Mouse (Mus musculus): ENCODE data around the gene Pcp2.
A peak's percentile ranks its signal among the peaks of the same experiment; 100 is the strongest.
"Not testable (repeated sequence)": the region's sequence is repeated elsewhere in the genome, so short reads cannot be mapped to it uniquely, and the experiment has no call there.

Pcp2 gene

DNA sequence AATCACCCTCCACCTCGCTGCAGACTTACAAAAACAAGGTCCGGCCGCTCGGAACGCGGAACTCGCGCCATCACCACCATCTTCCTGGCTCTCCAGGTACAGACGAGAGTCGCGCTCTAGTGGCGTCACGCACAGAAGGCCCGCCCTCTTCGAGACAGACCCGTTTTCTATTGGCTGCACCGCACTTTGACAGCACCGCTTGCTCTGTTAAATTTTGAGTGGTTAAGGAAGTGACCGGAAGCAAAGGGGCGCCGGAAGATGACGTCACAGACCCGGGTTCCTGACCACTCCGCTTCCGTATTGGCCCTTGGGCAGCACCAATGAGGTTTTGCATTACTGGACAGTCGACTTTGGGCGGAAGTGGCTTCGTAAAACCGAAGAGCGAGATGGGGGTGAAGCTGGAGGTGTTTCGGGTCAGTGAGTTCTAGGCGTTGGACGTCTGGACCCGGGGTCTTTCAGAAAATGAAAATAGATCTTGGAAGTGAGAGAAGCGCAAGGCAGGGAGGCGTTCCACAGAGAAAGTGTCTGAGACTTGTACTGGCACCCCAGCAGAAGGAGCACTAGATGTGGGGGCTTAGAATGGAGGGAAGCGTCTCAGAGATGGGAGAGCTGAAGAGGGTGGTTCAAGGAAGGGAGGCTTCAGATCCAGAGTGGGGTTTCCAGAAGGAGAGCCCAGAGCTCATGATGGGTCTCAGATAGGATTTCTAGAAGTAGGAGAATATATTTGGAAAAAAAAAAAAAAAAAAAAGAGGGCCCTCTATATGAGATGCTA is 4.0 kb downstream of the Pcp2 start, which contains the start of the genes Xab2 and Pet100:
Gene Xab2 (minus strand): TSS at position 118 of the 772 bp plus-strand sequence.
Gene Pet100 (plus strand): TSS at position 350 of the 772 bp plus-strand sequence.
- peak; percentile 100 for DNase-seq

DNA sequence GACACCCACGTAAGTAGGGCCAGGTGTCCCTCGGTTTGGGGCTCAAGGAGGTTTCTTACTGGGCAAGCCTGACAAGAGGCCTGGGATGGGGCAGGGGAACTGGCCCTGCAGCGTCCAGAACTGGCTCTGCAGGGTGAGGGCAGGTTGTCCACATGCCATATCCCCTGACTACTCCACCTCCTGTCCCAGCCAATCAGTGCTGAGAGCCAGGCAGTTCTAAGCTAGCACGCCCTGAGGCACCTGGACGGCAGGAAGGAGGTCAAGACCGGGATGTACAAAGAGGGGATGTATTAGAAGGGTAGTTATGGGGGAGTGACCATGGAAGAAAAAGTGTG is 15.6 kb downstream of the Pcp2 start:
- no peak for DNase-seq

DNA sequence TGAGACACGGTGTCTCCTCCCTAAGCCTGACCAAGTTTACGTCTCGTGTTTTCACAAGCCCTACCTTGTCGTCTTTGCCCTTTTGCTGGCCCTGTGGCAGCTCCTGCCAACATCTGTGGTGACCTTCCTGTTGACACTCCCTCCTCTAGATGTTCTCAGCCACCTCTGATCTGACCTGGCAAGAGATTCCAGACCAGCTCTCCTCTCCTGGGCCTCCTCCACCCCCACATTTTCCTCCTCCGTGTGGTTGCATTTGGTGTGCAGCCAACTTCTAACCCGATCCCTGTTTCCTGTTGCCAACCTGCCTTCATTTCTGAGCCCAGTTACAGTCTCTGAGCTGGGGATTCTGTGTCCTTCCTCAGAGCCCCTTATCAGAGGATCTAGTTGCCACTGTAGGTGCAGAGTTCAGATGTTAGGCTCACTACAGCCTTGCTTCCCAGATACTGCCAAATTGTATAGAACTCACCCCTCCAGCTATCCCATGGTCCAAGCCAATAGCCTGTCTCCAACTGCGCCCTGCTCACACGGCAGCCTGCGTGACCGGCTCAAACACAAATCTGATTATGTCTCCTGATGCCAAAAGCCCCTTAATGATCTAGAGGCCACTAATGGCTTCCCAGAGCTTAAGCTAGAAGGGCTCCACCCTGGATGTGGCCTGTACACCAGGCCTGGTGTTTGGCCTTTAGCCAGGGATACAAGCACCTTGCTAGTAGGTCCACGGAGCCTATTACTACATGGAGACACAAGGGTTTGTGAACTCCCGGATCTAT is 16.1 kb downstream of the Pcp2 start:
- no peak for DNase-seq

DNA sequence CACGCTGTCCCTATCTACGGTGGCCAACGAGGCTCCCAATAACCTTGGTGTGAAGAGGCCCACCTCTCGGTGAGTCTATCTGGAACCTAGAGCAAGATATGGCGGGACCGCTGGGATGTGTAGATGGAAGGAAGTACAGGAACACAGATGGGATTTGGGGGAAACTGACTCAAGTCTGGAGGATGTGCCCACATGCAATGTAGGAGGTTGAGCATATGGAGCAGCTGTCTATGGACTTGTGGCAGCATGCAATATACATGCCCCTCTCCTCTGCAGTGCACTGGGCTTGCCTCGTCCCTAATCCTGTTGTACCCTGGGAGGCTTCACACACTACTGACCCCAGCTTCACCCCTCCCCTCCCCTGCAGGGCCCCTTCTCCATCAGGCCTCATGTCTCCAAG is 17.5 kb downstream of the Pcp2 start:
- no peak for DNase-seq

DNA sequence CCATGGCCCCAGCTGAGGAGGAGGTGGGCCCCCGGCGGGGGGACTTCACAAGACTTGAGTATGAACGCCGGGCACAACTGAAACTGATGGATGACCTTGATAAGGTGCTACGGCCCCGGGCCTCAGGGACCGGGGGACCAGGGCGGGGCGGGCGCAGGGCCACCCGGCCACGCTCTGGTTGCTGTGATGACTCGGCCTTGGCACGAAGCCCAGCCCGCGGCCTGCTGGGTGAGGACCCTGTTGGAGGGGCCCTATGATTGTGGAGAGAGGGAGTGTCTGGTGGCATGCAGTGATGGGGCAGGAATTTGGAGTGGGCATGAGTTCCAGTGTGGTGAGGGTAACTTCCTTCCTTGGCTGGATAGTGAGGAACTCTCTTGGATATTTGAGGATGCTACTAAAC is 18.8 kb downstream of the Pcp2 start:
- no peak for DNase-seq

DNA sequence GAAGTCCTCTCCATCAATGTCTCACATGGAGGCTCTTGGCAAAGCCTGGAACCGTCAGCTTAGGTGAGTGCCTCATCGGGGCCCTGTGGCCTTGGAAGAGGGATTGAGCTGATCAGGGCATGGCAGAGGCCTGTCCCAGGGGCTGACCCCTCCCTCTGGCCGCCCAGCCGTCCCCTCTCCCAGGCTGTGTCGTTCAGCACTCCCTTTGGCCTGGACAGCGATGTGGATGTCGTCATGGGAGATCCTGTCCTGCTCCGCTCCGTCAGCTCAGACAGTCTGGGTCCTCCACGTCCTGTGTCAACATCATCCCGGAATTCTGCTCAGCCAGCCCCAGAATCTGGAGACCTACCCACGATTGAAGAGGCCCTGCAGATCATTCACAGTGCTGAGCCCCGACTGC is 21.9 kb downstream of the Pcp2 start:
- DNase-seq, result no peak

DNA sequence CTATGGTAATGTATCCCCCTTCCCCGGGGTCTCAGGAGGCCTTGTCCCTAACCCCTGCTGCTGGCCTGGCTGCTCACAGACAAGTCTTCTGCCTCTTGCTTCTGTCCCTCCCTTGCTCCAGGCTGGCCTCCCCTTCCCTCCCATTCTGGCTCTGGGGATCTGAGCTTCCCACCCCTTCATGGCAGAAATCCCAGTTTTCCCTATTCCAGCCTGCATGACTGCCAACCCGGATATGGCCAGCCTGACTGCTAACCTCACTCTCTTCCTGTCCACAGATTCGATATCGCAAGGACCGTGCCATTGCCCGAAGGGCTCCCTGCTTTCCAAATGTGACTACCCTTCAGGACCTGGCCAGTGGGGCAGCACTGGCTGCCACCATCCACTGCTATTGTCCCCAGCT is 24.9 kb downstream of the Pcp2 start:
- DNase-seq, result no peak

DNA sequence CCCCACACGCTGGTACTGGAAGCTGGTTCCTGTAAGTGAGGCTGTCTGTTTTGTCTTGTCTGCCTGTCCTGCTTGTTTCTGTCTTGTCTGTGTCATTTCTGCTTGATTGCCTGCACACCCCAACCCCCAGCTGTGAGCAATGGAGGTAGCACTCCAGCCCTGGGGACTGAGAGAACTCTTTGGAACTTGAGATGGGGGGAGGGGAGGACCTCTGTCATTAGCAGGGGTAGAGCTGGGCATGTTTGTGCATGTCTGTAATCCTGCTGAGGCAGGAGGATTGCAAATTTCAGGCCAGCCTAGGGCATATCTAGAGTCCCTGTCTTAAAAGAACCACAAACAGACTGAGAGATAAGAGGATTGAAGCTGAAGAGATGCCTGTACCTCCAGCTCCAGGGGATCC is 26.1 kb downstream of the Pcp2 start:
- no peak for DNase-seq

DNA sequence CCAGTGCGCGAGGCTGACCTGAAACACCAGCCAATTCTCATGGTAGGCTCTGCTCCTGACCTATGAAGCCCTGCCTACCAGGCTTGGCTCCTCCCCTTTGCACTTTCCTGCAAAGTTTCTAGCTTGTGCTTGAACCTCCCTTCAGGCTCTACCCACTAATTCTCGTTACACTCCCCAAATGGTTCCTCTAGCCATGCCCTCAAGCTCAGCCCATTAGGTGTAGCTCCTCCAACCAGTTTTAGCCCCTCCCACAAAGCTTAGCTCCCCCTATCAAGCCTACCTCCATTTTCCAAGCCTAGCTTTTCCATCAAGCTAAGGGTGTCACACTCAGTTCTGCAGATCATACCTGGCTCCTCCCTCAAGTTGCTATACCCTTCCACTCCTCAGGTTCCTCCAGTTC is 27.3 kb downstream of the Pcp2 start:
- DNase-seq, result no peak

DNA sequence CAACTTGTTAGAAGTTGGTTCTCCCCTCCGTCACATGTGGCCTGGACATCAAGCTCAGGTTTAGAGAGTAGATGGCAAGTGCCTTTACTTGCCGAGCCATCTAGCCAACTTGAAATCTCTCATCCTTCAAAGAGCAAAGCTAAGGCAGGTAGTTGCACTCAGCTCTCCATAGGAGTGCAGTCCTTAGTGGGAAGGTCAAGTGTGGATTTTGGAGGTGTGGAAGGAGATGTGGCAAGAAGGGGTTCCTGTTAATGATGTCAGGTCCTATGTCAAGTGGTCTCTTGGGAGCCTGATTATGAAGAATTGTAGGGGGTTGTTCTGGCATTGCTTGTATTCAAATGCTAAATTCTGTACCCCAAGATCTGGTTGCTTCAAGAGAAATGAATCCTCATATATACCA is 30.9 kb downstream of the Pcp2 start:
- DNase-seq, result no peak

DNA sequence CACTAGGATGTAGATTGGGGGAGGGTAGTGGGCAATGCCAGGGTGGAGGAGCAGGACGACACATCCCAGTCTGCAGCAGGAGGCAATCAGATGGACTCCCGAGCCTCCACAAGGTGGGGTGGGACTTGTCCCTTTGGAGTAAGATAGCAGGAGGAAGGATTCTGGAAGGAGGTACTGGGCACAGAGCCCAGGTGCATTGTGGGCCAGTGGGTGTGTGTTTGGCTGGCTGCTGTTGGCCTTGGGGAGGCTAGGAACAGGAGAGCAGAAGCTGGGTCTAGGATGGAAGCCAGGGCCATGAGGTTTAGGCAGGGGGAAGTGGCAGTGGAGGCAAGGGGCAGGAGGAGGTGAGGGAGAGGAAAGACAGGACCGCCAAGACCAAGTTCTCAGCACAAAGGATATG is 31.9 kb downstream of the Pcp2 start:
- DNase-seq, result no peak

DNA sequence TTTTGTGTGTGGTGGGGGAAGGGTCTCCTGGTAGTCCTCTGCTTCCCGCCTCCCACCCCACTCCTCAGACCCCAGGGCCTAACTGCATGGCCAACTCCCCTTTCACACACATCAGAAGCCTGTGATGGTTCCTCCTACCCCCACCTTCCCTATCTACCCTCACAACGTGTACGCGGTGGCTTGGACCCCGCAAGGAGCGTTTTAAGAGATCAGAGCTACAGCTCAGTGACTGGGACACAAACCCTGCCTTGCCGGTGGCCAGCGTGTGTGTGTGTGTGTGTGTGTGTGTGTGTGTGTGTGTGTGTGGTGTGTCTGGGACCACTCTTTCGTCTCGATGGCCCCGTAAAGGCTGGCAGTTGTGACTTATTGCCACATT is 37.1 kb downstream of the Pcp2 start:
- DNase-seq, result no peak

DNA sequence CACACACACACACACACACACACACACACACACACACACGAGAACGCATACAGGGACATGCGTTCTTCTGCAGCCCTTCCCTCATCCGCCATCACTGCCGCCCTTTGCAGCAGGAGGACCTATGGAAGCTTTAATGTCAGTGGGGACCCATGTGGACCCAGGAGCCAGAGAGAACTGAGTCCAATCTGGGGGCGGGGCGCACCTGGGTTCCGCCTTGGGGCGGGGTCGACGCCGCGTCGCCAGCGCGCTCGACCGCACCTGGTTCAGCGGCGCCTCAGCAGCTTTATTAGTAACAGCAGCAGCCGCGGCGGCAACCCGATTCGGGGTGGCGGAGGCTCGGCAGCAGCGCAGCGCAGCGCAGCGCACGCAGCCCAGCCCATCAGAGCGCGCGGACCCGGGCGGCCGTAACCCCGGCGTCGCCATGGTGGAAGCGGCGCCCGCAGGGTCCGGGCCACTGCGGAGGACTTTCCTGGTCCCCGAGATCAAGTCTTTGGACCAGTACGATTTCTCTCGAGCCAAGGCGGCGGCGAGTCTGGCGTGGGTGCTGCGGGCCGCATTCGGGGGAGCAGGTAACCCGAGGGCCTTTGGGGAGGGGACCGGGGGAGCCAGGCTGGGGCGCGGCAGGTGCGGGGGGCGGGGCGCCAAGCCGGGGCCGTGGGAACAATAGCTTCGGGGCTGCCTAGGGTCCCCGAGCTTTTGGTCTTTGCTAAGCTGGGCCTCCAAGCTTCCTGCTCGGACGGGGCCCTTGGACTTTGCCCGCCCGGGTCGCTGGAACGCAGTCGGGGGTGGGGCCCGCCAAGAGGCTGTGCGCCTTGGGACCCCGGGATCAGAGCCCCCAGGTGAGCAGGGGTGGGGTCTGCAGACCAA is 37.7 kb downstream of the Pcp2 start:
- peak; percentile 73 for DNase-seq

DNA sequence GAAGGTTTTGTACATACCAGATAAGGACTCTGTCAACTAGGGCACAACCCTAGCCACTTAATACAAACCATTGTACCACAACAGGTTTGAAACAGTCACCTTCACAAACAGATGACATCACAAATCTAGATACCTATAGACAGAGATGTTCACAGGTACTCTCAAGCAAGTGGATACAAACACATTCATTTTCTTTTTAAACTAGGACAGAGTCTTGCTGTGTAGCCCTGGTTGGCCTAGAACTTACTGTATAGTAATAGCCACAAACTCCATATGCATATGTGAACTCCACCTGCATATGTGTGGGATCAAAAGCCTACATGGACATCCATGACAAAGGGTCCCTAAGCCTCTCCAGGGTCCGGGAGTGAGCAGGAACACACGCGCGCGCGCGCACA is 38.4 kb downstream of the Pcp2 start, which contains the start of gene Camsap3:
Gene Camsap3 (plus strand): TSS at position 301 of the 398 bp plus-strand sequence.
- no peak for DNase-seq

DNA sequence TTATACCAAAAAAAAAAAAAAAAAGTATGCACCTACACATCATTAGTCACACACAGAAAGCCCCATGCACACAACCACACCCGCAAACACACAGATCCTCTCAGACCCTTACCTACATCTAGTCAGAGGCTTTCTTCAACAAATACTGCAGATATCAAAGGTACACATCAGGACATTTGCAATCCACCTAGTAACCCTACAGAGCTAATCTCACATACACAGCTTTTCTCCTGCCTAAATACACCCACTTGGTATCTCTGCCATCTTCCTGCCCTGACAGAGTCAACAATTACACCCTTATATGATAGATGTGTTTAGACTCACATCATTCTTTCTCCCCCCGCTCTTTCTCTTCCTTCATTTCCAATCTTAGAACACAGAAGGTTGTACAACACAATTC is 38.9 kb downstream of the Pcp2 start:
- DNase-seq, result no peak

DNA sequence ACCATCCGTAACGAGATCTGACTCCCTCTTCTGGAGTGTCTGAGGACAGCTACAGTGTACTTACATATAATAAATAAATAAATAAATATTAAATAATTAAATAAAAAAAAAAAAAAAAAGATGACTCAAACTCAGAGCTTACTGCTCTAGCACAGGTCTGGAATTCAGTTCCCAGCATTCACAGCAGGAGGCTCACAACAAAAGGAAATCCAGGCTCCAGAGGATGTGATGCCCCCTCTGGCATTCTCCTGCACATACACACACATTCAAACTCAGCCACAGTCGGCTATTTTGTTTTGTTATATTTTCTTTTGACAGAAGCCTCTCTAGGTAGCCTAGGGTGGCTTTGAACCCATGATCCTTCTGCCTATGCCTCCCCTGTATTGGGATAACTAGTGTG is 43.4 kb downstream of the Pcp2 start:
- DNase-seq, result not testable (repeated sequence)

DNA sequence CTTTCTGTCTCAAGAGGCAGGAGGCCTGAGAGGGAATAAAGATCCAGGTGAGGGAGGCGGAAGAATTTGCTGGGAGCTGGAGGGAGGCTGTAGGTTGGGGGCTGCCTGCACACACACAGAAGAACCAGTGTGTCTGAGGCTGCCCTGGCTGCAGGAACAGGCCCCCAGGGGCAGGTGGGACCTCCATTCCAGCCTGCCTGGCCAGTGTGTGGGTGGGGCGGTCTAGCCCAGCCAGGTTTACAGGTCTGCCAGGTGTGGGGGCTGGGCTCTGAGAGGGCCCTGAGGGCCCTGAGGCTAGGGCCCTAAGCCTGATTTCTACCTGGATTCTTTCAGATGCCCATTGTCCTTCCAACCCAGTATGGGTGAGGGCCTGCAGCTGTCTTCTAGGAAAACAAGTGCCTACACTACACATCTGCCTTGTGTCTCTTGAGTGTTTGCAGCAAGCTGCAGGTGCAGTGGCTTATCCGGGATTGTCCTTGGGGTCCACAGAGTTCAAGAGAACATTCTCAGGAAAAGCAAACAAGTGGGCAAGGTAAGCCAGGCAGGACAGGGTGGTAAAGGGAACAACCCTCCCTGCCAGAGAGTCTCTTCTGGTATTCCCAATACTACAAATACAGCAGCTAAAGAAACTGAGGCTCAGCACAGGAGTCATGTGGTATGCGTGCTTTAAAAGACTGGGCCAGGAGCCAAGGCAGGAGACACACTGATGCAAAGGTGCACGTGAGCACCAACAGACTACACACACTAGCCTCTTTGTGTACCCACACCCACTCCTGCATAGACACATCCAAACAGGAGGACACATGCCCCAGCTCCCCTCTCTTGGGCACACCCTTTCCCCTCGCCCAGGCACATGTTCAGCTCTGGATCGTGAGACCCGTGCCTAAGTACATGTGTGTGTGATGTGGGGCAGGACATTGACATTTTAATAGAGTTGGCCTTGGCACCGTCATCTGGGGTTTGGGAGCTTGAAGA is 45.7 kb downstream of the Pcp2 start:
- no peak for DNase-seq

DNA sequence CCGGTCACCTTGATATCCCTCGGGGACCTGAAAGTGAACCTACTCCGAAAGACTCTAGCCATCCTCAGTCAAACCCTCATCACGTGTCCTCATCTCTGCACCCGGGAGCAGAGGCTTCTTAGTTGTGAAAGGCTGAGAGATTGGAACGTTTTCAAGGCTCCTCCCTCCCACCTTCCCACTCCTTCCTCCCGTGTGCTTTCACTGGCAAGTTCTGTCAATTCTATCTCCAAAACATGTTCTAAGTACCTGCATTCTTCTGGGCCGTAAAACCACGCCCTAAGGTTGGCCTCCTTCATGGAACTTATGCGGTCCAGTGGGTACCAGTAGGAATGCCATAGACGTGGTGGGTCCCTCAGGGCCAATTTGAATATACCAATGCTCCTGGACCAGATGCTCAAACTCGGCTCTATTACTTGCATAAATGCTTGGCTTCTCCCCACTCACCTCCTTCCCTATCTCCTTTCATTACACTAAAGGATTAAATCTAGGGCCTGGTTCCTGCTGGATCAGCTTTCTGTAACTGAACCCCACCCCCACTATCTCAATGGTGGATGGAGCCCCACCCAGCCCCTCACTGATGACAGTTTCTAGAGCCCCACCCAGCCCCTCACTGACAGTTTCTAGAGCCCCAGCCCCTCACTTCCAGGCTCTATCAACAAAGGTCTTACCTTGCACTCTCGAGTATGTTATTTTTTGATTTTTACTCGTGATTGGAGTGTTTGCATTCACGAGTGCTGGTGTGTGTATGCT is 49.0 kb downstream of the Pcp2 start:
- no peak for DNase-seq

DNA sequence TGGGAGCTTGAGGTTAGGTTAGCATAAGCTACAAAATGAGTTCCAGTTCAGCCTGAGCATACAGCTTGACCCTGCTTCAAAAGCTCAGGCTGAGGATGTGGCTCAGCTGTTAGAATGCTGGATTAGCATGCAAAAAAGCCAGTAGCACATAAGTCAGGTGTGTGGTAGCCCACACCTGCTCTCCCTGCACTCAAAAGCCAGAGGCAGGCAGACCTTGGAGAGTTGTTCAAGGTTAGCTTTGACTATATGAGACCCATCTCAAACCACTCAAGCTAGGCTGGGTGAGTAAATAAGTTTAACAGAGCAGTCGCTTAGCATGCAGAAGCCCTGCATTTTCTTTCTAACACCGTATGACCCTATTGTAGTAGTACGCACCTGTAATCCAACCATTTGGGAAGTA is 50.8 kb downstream of the Pcp2 start:
- no peak for DNase-seq
